Mouse (Mus musculus) embryonic facial prominence, embryonic 11.5 days (tissue): ENCODE measurements around the gene Igf2bp2. TPM values are rescaled to one million over a fixed set of nuclear protein-coding genes. Genes with fewer than 3 reads are reported as not detected.

ENCODE experiments used
- ATAC-seq: fragments of 200-750 bp; cut with Nextera tagmentation; replicated peaks from 2 replicates; pipeline ENCODE4 v1.8.0; 2017; ENCODE audit warnings: low read depth; ENCODE audit not compliant: insufficient number of reproducible peaks, low FRiP score, low TSS enrichment
- DNase-seq: peaks from one replicate; pipeline ENCODE4 v3.0.0-alpha.2; 2015; ENCODE audit warnings: low spot score
- H3K27ac ChIP-seq: fragments of 300-500 bp; sonication (generic); replicated peaks from 2 replicates; pipeline ENCODE4 v1.5.1; 2014; ENCODE audit warnings: mild to moderate bottlenecking, low read depth, low read length, control low read depth
- H3K27me3 ChIP-seq: fragments of 300-500 bp; sonication (generic); 2 replicates; pipeline ENCODE4 v1.6.1; 2014; ENCODE audit warnings: mild to moderate bottlenecking, low read length, moderate library complexity, mixed read lengths; ENCODE audit not compliant: control insufficient read depth, insufficient read depth
- H3K36me3 ChIP-seq: fragments of 300-500 bp; sonication (generic); replicated peaks from 2 replicates; pipeline ENCODE4 v1.6.1; 2014; ENCODE audit warnings: low read depth, mild to moderate bottlenecking, low read length, moderate library complexity, mixed read lengths; ENCODE audit not compliant: control insufficient read depth, insufficient read depth
- H3K4me1 ChIP-seq: fragments of 300-500 bp; sonication (generic); 2 replicates; pipeline ENCODE4 v1.6.1; 2014; ENCODE audit warnings: low read length, mixed read lengths; ENCODE audit not compliant: control insufficient read depth, insufficient read depth
- H3K4me2 ChIP-seq: fragments of 300-500 bp; sonication (generic); 2 replicates; pipeline ENCODE4 v1.6.1; 2014; ENCODE audit warnings: low read depth, mild to moderate bottlenecking, control low read depth, low read length, moderate library complexity
- H3K4me3 ChIP-seq: fragments of 300-500 bp; sonication (generic); 2 replicates; pipeline ENCODE4 v1.5.1; 2014; ENCODE audit warnings: low read depth, low read length, control low read depth
- H3K9ac ChIP-seq: fragments of 300-500 bp; sonication (generic); replicated peaks from 2 replicates; pipeline ENCODE4 v1.6.1; 2014; ENCODE audit warnings: mild to moderate bottlenecking, control low read depth, low read length
- H3K9me3 ChIP-seq: fragments of 300-500 bp; sonication (generic); replicated peaks from 2 replicates; pipeline ENCODE4 v1.6.1; 2016; ENCODE audit warnings: mild to moderate bottlenecking, low read length, inconsistent platforms, mixed read lengths; ENCODE audit not compliant: control insufficient read depth
- WGBS: fragments of 180-500 bp; shearing (Covaris S2); extraction: QIAGEN DNeasy Blood & Tissue Kit; methylation state at CpG from one replicate; pipeline ENCODE4 v1.1.7; 2014; 5-methylcytosine and 5-hydroxymethylcytosine counted together
- polyA plus RNA-seq: library from polyadenylated mRNA; unstranded; fragments of >200 nt; fragmentation: Nextera tagmentation; extraction: Ambion mirVana; gene quantifications from 2 replicates; pipeline ENCODE4 v1.2.1, GENCODE M21; 2014

Gene Igf2bp2
- polyA plus RNA-seq, 1 experiment from 2014 or later, result 149 TPM

- 89% methylated on average over 7 of the region's 7 CpGs for WGBS
- no peak overlapping the region for H3K27ac ChIP-seq
- no peaks in the 10 kb centered on the region for H3K36me3 ChIP-seq
- no peaks in the 10 kb centered on the region for H3K4me1 ChIP-seq
- no peak overlapping the region for H3K4me3 ChIP-seq
- no peaks in the 10 kb centered on the region for H3K9me3 ChIP-seq
- no peak for DNase-seq
- ATAC-seq, result no peak
- H3K4me2 ChIP-seq, result no peak overlapping the region
- no peaks in the 10 kb centered on the region for H3K27me3 ChIP-seq
- H3K9ac ChIP-seq, result no peak overlapping the region
Observed at GRCm38 (mm10) chr16:22146071-22146470, 17.0 kb downstream of the Igf2bp2 start.

GRCm38 (mm10) chr16:22144490-22144889 is 18.6 kb downstream of the Igf2bp2 start:
- ATAC-seq (no peak), DNase-seq (no peak)
- Histone ChIP-seq H3K36me3 (no peaks in the 10 kb centered on the region), H3K27ac (no peak overlapping the region), H3K9me3 (no peaks in the 10 kb centered on the region), H3K4me1 (no peaks in the 10 kb centered on the region), H3K9ac (no peak overlapping the region), H3K4me3 (no peak overlapping the region), H3K4me2 (no peak overlapping the region), H3K27me3 (no peaks in the 10 kb centered on the region)
- WGBS, result 88% methylated on average over 6 of the region's 6 CpGs

- DNase-seq (no peak), ATAC-seq (no peak)
- Histone ChIP-seq H3K9ac (no peak overlapping the region), H3K27ac (no peak overlapping the region), H3K36me3 (no peaks in the 10 kb centered on the region), H3K4me2 (no peak overlapping the region), H3K4me3 (no peak overlapping the region), H3K9me3 (no peaks in the 10 kb centered on the region), H3K27me3 (no peaks in the 10 kb centered on the region), H3K4me1 (no peaks in the 10 kb centered on the region; the same call in 1 of the 2 replicates)
- WGBS, result 84% methylated on average over 6 of the region's 6 CpGs
Observed at GRCm38 (mm10) chr16:22140861-22141260, 22.2 kb downstream of the Igf2bp2 start.

GRCm38 (mm10) chr16:22139821-22140220 is 23.3 kb downstream of the Igf2bp2 start:
- no peaks in the 10 kb centered on the region for H3K27me3 ChIP-seq
- no peak overlapping the region for H3K4me2 ChIP-seq
- no peak overlapping the region for H3K9ac ChIP-seq
- no peak for ATAC-seq
- no peak for DNase-seq
- H3K27ac ChIP-seq, result no peak overlapping the region
- no peaks in the 10 kb centered on the region; the same call in 1 of the 2 replicates for H3K4me1 ChIP-seq
- WGBS, result 80% methylated on average over 5 of the region's 5 CpGs
- no peak overlapping the region for H3K4me3 ChIP-seq
- no peaks in the 10 kb centered on the region for H3K9me3 ChIP-seq
- no peaks in the 10 kb centered on the region for H3K36me3 ChIP-seq

GRCm38 (mm10) chr16:22136198-22136597 is 26.9 kb downstream of the Igf2bp2 start:
- no peak for ATAC-seq
- Histone ChIP-seq H3K4me3 (no peak overlapping the region), H3K4me2 (no peak overlapping the region), H3K4me1 (no peaks in the 10 kb centered on the region; the same call in 1 of the 2 replicates), H3K36me3 (no peaks in the 10 kb centered on the region), H3K27ac (no peak overlapping the region), H3K9ac (no peak overlapping the region), H3K9me3 (no peaks in the 10 kb centered on the region), H3K27me3 (no peaks in the 10 kb centered on the region)
- no peak for DNase-seq
- 87% methylated on average over 5 of the region's 5 CpGs for WGBS

GRCm38 (mm10) chr16:22131321-22131720 is 31.8 kb downstream of the Igf2bp2 start:
- Histone ChIP-seq H3K4me1 (no peaks in the 10 kb centered on the region), H3K36me3 (no peaks in the 10 kb centered on the region), H3K9me3 (no peaks in the 10 kb centered on the region), H3K27ac (no peak overlapping the region), H3K4me3 (no peak overlapping the region), H3K4me2 (no peak overlapping the region), H3K27me3 (no peaks in the 10 kb centered on the region), H3K9ac (no peak overlapping the region)
- 85% methylated on average over 6 of the region's 6 CpGs for WGBS
- ATAC-seq (no peak), DNase-seq (no peak)

GRCm38 (mm10) chr16:22129511-22129910 is 33.6 kb downstream of the Igf2bp2 start:
- Histone ChIP-seq H3K4me3 (no peak overlapping the region), H3K4me2 (no peak overlapping the region), H3K36me3 (no peaks in the 10 kb centered on the region), H3K9ac (no peak overlapping the region), H3K27me3 (no peaks in the 10 kb centered on the region), H3K4me1 (no peaks in the 10 kb centered on the region), H3K27ac (no peak overlapping the region), H3K9me3 (no peaks in the 10 kb centered on the region)
- 94% methylated on average over 7 of the region's 7 CpGs for WGBS
- ATAC-seq, result no peak
- no peak for DNase-seq

- 91% methylated on average over 2 of the region's 2 CpGs for WGBS
- Histone ChIP-seq H3K27ac (no peak overlapping the region), H3K27me3 (no peaks in the 10 kb centered on the region), H3K4me3 (no peak overlapping the region), H3K4me1 (no peaks in the 10 kb centered on the region), H3K4me2 (no peak overlapping the region), H3K9me3 (no peaks in the 10 kb centered on the region), H3K36me3 (no peaks in the 10 kb centered on the region), H3K9ac (no peak overlapping the region)
- ATAC-seq (no peak), DNase-seq (no peak)
Observed at GRCm38 (mm10) chr16:22128595-22128994, 34.5 kb downstream of the Igf2bp2 start.
